Mouse (Mus musculus): ENCODE results near the gene Ttc7. TPM values are rescaled to one million over a fixed set of nuclear protein-coding genes. Genes with fewer than 3 reads are reported as not detected.
A peak's percentile ranks its signal among the peaks of the same experiment; 100 is the strongest.

Ttc7 gene
- polyA plus RNA-seq, 1 experiment from 2014 or later: 13.1 TPM

DNA sequence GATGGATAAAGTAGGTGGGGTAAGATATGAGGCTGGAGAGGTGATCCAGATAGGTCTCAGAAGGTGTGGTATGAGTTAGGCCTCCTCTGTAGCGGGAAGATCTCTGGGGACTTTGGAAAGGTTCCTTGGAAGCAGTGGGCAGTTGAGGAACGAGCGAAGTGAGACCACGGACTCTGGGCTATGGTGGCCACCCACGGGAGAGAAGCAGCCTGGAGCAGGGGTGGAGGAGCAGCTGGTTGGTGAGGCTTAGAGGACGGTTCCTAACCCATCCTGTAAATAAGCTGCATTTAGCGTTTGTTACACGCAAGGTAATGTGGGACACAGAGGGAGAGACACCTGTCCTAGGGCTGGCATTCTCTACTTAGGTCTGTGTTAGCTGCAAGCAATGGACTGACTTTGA is 22.4 kb downstream of the Ttc7 start:
- ATAC-seq (ENCODE audit: insufficient read depth, low FRiP score, low read depth): no peak

DNA sequence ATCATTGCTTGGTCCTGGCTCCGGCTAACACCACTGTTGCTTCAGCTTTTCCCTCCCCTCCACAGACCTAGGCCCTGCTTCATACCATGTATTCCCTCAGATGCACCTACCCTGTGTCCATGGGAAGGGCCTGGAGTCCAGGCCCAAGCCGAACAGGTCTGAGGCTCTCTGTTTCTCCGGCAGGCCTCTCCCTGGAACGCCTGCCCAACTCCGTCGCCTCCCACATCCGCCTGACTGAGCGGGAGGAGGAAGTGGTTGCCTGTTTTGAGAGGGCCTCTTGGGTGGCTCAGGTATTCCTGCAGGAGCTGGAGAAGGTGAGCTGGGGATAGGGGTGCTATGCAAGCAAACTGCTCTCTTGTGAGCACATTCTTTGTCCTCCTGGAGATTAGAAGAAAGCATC is 24.1 kb downstream of the Ttc7 start:
- Histone ChIP-seq H3K4me2 (no peak overlapping the region), H3K9ac (no peak overlapping the region), H3K4me3 (replicated peaks) (no peak overlapping the region), H3K27me3 (replicated peaks) (no peaks in the 10 kb centered on the region), H3K27ac (0 out of 2 replicates have a peak overlapping the region, but pooled peaks have one; percentile 12), H3K9me3 (no peaks in the 10 kb centered on the region), H3K36me3 (no peaks in the 10 kb centered on the region), H3K4me1 (peaks cover 6% of the 10 kb centered on the region; the same call in 1 of the 2 replicates)
- WGBS: 60% methylated on average over 8 of the region's 8 CpGs
- ATAC-seq (ENCODE audit: insufficient read depth, low FRiP score, low read depth): no peak

More for the DNA sequence above, 22.4 kb downstream of the Ttc7 start:
- Histone ChIP-seq H3K4me1 (peaks cover 6% of the 10 kb centered on the region; the same call in 1 of the 2 replicates), H3K9ac (no peak overlapping the region), H3K4me3 (replicated peaks) (no peak overlapping the region), H3K27ac (no peak overlapping the region), H3K36me3 (no peaks in the 10 kb centered on the region), H3K27me3 (replicated peaks) (no peaks in the 10 kb centered on the region), H3K9me3 (no peaks in the 10 kb centered on the region), H3K4me2 (no peak overlapping the region)
- 88% methylated on average over 8 of the region's 8 CpGs for WGBS

DNA sequence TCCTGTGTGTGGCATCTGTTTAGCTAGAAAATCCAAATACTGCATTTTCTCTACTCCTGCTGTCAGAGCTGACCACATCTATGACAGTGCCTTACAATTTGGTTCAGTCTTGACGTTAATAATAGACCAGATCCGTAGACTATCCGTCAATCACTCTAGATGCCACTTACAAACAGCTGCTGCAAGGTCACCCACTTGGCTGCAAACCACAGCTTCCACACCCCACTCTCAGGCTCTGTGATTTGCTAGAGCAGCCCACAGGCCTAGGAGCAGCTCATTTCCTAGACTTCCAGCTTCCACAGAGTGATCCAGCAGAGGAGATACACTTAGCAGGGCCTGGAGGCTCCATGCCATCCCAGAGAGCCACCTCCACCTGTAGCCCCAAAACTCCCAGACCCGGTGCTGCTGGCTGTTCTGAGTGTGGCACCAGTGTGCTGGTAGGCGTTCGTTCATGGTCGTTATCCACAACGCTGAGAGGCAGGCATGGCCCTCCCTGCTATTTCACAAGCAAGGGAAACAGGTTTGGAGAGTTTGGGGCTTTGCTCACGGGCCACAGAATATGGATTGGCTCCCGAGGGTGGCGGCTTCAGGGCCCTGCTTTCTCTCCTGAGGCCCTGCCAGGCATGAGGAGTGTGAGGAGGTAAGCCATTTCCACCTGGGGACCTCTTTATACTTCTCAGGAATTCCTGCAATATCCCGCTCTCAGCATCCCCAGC is 26.5 kb downstream of the Ttc7 start:
- no peaks in the 10 kb centered on the region for H3K27me3 ChIP-seq (replicated peaks)
- no peaks in the 10 kb centered on the region for H3K36me3 ChIP-seq
- no peaks in the 10 kb centered on the region for H3K9me3 ChIP-seq
- peaks cover 9% of the 10 kb centered on the region for H3K4me1 ChIP-seq
- no peak for ATAC-seq (ENCODE audit: insufficient read depth, low FRiP score, low read depth)
- H3K4me2 ChIP-seq: no peak overlapping the region
- 73% methylated on average over 12 of the region's 12 CpGs for WGBS
- H3K9ac ChIP-seq: no peak overlapping the region
- no peak overlapping the region for H3K4me3 ChIP-seq (replicated peaks)
- no peak overlapping the region for H3K27ac ChIP-seq

DNA sequence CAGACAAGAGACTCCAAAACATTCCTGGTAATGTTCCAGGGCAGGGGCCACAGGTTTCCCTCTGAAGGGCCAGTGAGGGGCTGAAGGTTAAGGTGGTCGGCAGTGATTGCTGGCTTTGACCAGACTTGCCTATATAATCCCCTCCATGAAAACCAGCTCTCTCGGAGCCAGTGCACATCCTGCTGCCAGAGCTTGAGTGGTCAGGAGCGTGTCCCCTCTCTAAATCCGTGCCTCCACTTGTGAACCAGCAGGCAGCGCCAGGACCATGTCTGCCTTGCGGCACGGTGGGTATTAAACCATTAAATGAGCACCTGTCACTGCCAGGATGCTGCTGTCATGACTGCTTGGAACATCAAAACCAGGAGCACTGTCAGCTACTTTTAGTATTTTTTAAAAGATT is 27.8 kb downstream of the Ttc7 start:
- Histone ChIP-seq H3K4me2 (no peak overlapping the region), H3K4me3 (replicated peaks) (no peak overlapping the region), H3K9me3 (no peaks in the 10 kb centered on the region), H3K9ac (no peak overlapping the region), H3K27me3 (replicated peaks) (no peaks in the 10 kb centered on the region), H3K36me3 (no peaks in the 10 kb centered on the region), H3K4me1 (peaks cover 15% of the 10 kb centered on the region), H3K27ac (no peak overlapping the region)
- WGBS: 89% methylated on average over 7 of the region's 7 CpGs
- ATAC-seq (ENCODE audit: insufficient read depth, low FRiP score, low read depth): no peak

DNA sequence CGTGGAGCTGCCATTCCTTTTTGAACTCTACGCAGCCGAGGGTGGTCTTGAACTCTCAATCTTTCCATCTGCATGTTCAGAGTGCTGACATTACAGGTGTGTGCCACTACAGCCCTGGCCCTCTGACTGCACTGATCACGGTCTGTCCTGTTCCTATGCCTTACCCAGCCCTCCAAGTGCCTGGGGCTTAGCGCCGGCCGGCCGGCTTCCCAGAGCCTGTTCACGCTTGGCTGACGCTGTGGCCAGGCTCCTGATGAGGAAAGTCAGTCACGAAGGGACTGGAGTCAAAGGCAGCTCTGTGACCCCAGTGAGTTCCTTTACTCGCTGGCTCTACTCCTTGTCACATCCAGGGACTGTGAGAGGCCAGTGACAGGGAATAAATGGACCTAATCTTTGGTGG is 29.7 kb downstream of the Ttc7 start:
- no peak overlapping the region for H3K4me2 ChIP-seq
- H3K4me1 ChIP-seq: peaks cover 16% of the 10 kb centered on the region
- WGBS: 75% methylated on average over 12 of the region's 12 CpGs
- no peak for ATAC-seq (ENCODE audit: insufficient read depth, low FRiP score, low read depth)
- no peaks in the 10 kb centered on the region for H3K36me3 ChIP-seq
- H3K9me3 ChIP-seq: no peaks in the 10 kb centered on the region
- H3K9ac ChIP-seq: no peak overlapping the region
- H3K4me3 ChIP-seq (replicated peaks): no peak overlapping the region
- H3K27ac ChIP-seq: no peak overlapping the region
- no peaks in the 10 kb centered on the region for H3K27me3 ChIP-seq (replicated peaks)

DNA sequence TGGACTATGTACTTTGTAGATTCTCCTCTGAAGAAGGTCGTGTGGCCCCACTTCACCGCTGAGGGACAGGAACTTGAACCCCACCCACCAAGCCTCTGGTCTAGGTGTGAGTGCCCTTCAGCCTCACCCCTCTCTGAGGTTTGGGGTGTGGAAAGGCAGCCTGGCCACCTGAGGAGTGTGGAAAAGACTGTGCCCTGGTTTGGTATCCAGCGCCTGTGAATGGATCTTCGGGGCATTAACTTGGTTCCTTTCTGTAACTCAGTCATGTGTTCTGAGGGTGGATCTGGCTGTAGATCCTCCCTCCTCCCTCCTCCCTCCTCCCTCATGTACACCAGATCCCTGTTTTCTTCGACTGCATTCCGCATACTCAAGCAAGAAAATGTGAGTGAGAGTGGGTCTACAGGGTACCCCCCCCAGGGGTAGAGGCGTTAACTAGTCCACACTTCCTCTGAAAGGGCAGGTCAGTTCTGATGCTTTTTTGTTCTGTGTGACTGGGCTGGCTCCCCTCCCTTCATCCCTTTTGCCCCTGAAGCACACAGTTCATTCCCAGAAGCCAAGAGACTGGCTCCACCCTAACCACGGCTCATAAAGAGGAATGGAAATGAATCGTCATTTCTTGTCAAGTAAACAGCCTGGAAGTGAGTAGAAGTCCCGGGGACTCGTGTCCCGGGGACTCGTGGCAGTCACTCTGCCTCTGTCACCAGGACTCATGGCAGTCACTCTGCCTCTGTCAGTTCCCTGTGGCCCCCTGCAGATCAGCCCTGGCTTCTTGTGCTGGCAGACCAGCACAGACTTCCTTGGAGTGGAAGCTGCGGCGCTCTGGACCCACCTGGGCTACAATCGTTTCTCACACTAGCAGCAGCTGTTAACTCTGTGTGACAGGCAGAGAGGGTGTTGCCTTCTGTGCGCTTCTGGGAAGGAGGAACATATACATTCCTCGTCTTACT is 30.5 kb downstream of the Ttc7 start:
- Histone ChIP-seq H3K27ac (no peak overlapping the region), H3K4me2 (peak overlapping the region; percentile 5), H3K4me3 (replicated peaks) (no peak overlapping the region), H3K4me1 (peaks cover 23% of the 10 kb centered on the region), H3K36me3 (no peaks in the 10 kb centered on the region), H3K9me3 (no peaks in the 10 kb centered on the region), H3K27me3 (replicated peaks) (no peaks in the 10 kb centered on the region), H3K9ac (no peak overlapping the region)
- no peak; the same call in 1 of the 2 replicates for ATAC-seq (ENCODE audit: insufficient read depth, low FRiP score, low read depth)
- 34% methylated on average over 18 of the region's 18 CpGs for WGBS

DNA sequence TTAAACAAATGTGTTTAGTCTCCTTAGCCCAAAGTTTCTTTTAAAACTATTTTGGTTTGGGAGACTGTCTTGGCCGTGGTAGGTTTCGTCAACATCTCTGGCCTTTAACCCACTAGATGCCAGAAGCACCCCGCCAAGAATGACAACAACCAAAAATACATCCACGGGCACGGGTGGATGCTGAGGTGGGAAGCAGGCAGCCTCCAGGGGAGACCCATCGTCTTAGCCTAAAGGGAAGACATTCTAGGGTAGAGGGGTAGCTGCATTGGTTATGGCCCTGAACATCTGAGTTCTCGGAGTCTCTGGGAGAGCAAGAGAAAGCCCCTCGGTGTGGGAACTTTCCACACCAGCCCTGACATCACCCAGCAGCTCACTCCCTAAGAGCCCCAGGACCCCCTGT is 31.4 kb downstream of the Ttc7 start:
- no peaks in the 10 kb centered on the region for H3K27me3 ChIP-seq (replicated peaks)
- no peaks in the 10 kb centered on the region for H3K9me3 ChIP-seq
- H3K4me1 ChIP-seq: peaks cover 23% of the 10 kb centered on the region
- no peak overlapping the region for H3K9ac ChIP-seq
- H3K27ac ChIP-seq: no peak overlapping the region
- no peak; the same call in 1 of the 2 replicates for ATAC-seq (ENCODE audit: insufficient read depth, low FRiP score, low read depth)
- H3K4me3 ChIP-seq (replicated peaks): no peak overlapping the region
- no peak overlapping the region for H3K4me2 ChIP-seq
- 76% methylated on average over 8 of the region's 8 CpGs for WGBS
- H3K36me3 ChIP-seq: no peaks in the 10 kb centered on the region

DNA sequence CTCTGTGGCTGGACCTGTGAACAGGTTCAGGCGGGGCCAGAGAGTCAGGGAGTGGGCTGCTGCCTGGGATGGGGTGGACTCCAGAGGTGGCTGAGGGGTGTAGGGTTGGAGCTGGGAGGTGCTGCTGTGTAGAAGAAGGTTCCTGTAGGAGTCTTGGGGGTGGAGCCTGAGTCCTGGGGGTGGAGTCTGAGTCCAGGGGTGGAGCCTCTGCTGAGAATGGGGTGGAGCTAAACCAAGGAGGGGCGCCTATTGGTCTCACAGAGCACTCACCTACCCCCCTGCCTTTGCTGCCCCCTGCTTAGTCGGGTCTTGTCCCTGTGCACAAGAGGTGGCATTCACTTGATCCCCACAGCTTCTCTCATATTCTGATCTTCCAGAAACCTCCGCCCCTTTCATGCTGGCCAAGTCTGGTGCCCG is 31.9 kb downstream of the Ttc7 start:
- ATAC-seq (ENCODE audit: insufficient read depth, low FRiP score, low read depth): 0 out of 2 replicates have a peak, but pooled peaks have one; percentile 16
- no peaks in the 10 kb centered on the region for H3K9me3 ChIP-seq
- peaks cover 23% of the 10 kb centered on the region for H3K4me1 ChIP-seq
- H3K4me2 ChIP-seq: 0 out of 2 replicates have a peak overlapping the region, but pooled peaks have one; percentile 0
- H3K9ac ChIP-seq: no peak overlapping the region
- H3K27ac ChIP-seq: no peak overlapping the region
- H3K4me3 ChIP-seq (replicated peaks): no peak overlapping the region
- H3K27me3 ChIP-seq (replicated peaks): no peaks in the 10 kb centered on the region
- 50% methylated on average over 5 of the region's 5 CpGs for WGBS
- H3K36me3 ChIP-seq: no peaks in the 10 kb centered on the region

DNA sequence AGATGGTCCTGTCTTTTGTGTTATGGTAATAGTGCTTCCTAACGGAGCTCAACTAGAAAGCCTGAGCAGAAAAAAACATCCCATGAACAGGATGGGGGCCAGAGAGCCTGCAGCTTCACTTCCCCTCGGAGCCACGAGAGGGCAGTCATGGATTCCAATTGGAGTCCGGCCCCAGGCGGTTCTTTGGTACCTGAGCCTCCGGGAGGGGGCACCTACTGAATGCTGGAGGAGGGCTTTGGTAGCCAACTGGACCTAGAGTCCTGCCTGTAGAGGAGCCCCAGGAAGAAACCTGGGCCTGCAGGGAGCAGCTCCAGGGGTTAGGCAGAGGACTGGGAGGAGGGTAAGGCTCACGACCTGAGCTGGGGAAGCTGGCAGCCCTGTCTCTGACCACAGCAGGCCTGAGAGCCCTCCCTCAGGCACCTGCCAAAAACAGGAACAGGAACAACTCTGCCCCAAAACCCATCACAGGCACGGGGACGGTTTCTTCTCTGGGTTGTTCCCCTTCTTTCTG is 32.4 kb downstream of the Ttc7 start:
- Histone ChIP-seq H3K9ac (no peak overlapping the region), H3K27ac (no peak overlapping the region)
- ATAC-seq (ENCODE audit: insufficient read depth, low FRiP score, low read depth): peak; percentile 64

DNA sequence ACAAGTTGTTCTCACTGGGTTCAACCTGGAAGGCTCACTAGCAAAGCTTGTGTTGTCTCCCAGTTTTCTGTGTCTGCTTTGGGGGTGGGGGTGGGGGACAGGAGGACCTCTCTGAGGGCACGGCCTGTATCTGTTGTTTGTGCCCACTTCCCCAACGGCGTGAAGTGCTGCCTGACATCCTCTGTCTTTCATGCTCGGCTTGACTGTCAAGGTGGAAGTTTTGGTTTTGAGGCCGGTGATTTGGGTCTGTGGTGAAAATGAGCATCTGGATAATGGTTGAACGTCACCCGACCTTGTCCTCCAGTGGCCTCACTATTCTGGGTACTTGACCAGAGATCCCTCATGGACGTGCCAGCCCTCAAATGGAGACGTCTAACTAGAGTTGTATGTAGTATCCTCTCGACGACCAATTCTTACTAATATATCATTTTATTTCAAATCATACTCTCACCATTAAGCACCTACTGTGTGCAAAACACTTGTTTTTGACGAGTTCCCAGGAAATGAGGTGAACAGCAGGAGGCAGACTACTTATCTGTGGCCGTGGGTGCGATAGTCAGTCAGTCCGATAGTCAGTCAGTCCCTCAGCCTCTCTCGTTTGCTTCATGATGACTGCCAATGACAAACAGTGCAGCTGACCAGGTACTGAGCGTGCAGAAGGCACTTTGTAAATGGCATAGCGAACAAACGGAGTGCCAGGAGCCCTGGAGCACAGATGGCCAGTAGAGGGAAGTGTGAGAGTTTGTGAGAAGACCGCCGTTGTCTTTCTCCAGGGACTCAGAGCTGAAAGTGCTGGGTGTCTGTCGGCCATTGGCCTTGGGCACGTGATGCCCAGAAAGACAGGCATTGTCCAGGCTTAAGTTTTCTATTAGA is 33.4 kb downstream of the Ttc7 start:
- H3K9me3 ChIP-seq: no peaks in the 10 kb centered on the region
- H3K4me3 ChIP-seq (replicated peaks): no peak overlapping the region
- no peak for ATAC-seq (ENCODE audit: insufficient read depth, low FRiP score, low read depth)
- peaks cover 23% of the 10 kb centered on the region for H3K4me1 ChIP-seq
- H3K27me3 ChIP-seq (replicated peaks): no peaks in the 10 kb centered on the region
- no peak overlapping the region for H3K4me2 ChIP-seq
- H3K9ac ChIP-seq: no peak overlapping the region
- 76% methylated on average over 23 of the region's 23 CpGs for WGBS
- no peaks in the 10 kb centered on the region for H3K36me3 ChIP-seq
- H3K27ac ChIP-seq: no peak overlapping the region

More for the DNA sequence above, 32.4 kb downstream of the Ttc7 start:
- H3K36me3 ChIP-seq: no peaks in the 10 kb centered on the region
- WGBS: 3% methylated on average over 9 of the region's 9 CpGs
- no peaks in the 10 kb centered on the region for H3K9me3 ChIP-seq
- H3K4me3 ChIP-seq (replicated peaks): no peak overlapping the region
- H3K4me1 ChIP-seq: peaks cover 23% of the 10 kb centered on the region
- H3K4me2 ChIP-seq: 0 out of 2 replicates have a peak overlapping the region, but pooled peaks have one; percentile 0
- H3K27me3 ChIP-seq (replicated peaks): no peaks in the 10 kb centered on the region

DNA sequence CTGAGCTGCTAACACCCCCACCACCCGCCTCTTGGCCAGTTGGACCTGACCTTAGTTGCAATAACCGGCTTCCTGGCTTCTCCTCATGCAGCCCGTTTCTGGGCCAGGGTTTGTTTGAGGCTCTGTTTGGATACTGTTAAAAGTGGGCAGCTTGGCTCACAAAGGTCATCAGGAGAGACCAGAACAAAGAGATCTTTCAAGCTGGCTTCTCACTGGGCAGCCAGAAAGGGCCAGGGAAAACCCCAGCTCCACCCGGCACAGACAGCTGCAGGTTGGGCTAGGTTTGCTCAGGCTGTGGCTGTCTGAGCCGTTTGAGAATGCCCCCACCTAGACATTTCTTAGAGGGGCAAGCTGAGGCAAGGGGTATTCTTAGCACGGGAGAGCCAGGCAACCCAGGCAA is 34.6 kb downstream of the Ttc7 start:
- Histone ChIP-seq H3K36me3 (no peaks in the 10 kb centered on the region), H3K9ac (no peak overlapping the region), H3K9me3 (no peaks in the 10 kb centered on the region), H3K27ac (no peak overlapping the region), H3K4me3 (replicated peaks) (no peak overlapping the region), H3K4me2 (no peak overlapping the region), H3K4me1 (peaks cover 23% of the 10 kb centered on the region), H3K27me3 (replicated peaks) (no peaks in the 10 kb centered on the region)
- ATAC-seq (ENCODE audit: insufficient read depth, low FRiP score, low read depth): no peak
- 32% methylated on average over 6 of the region's 6 CpGs for WGBS
